Mouse (Mus musculus) kidney, postnatal 10 days (tissue): ENCODE data around the gene Grik4.

Experiments used
- DNase-seq: peaks from one replicate; pipeline ENCODE4 v3.0.0; 2021; ENCODE audit warnings: mixed read lengths

Grik4 gene

DNA sequence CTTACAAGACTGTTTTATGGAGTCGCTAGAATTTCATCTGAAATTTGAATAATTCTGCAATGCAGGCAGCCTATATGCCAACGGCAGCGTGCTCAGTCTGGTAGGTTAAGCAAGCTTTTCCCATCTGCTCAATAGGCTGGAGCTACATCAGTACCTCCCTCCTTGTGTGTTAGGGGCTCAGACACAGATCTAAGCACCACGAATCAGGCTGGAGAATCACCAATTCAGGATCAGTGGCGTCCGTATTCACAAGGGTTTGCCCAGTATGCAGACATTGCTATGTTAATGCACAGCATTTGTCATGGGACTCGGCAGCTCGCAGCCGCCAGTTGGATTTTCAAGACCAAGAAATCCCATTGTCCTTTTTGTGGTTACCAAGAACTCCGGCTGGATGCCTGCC lies 399.8 kb downstream of the Grik4 start:
- DNase-seq: no peak

DNA sequence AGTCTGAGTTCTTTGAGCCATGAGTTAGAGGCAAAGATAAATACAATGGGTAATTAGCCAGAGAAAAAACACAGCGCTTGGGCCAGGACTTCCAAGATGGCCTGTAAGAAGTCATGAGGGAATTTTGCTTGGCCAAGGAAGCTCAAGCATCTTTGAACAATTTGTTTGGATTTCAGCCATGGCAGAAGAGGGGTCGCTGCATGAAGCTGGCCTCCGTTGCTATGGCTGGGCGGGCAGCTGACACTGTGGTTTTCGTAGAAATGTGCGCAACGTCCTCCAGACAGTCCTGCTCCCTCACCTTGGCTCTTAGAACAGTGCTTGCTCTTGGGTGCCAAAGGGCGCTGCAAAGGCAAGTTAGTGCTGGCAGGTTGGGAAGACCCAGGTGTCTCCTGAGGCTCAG lies 410.8 kb downstream of the Grik4 start:
- no peak for DNase-seq

DNA sequence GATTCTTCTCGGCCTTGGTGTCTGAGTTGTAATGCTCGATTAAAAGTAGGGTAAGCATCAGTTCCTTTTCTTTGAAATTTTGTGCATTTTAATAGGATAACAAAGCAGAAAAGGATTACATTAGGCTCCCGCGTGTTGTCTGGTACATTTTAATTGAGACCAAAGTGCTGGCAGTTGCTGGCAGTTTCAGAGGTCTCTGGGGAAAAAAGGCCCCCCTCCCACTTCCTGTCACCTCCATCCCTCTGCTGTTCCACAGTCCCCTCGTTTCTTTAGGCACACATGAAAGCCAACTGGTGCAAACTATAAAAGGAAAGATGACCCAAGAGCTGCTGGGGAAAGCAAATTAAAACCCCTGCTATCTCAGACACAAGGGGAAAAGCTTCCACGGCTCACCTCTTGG lies 411.3 kb downstream of the Grik4 start:
- no peak for DNase-seq

DNA sequence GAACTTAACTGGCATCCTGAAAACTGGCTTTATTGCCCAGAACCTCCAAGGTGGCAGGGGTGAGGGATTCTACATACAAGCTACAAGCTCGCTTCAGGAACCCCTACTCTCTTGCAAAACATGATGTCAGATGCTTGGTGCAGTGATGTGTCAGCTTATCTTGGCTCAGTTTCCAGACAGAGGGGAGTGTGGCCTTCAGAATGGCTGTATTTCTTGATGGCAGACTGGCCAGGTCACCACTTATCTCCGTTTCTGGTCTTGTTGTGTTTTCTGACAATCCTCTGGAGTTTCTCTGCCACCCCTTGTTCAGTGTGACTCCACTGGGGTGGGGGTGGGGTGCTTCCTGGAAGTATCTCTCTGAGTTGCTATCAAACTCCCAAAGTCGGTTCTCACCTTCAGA lies 412.3 kb downstream of the Grik4 start:
- no peak for DNase-seq

DNA sequence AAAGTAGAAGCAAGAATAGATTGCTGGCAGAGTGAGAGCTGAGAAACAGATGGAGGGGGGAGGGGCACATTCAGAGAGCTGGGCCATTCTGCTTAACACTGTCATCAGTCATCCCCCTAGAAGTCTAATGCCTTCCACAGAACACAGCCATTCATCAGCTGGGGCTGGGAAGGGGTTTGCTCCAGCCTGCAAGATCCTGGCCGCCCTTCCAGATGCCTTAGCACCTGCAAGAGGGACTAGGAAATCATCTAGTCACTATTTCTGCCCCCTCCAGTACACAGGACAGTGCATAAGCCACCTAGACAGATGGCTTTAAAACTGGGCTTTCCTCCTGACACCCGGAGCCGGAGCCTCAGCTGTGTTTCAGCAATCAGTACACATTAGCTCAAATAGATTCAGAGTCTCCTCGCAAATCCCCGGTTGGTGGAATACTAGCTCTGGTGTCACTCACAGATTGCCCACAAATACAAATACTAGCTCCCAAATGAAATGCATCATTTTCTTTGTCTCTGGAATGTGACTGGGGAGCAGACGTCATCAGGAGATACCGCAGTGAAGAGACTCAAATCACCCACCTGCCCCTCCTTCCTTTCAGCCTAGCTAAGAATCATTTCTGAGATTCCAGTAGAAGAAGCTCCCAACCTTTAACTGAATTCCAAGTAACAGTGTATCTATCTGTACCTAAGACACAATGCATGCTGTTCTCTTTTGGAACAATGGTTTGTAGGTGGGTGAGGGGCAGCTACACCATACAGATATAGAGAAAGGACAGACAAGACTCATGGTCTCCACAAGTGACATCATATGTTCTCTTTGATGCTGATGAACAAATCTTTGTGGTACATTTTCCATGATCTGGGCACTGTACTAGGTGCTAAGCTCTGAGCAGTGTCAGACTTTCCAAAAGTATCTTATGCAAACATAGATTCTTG lies 413.8 kb downstream of the Grik4 start:
- no peak for DNase-seq

DNA sequence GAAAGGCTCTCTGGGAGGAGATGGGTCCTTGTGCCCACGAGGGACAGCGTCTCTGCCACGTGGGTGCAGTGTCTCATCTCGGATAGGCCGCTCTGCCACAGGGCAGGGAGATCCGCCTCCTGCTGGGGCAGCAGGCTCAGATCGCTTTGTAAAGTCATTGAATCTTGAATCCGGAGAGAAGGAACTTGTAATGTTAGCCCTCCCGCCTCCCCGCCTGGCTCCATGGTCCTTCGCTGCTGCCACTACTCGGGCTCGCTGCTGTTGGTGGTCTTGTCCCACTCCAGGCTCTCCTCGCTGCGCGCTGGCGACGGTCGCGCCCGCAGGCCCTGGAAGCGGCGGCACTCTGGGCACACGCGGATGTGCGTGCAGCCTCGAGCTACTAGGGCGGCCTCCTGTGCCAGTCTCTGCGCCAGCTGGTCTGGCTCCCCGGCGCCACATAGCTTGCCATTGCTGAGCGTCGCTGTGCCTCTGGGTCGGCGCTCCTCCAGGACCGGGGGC lies 423.7 kb downstream of the Grik4 start:
- DNase-seq: peak; percentile 36

DNA sequence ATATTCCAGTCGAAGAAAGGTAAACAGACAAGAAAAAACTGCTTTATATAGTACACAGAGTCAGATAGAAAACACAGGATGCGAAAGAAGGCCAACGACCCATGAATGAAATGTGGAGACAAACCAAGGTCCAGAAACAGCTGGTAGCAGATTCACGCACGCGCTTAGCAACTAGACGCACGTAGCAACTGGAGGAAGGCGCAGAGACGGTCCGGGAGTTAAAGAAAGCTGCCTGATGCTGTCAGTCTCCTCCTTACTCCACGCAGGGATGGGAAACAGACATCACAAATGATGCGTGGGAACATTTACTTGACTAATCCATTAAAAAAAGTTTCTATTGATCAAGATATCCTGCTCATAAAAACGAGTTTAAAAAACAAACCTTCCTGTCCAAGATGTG lies 426.1 kb downstream of the Grik4 start:
- DNase-seq: no peak

DNA sequence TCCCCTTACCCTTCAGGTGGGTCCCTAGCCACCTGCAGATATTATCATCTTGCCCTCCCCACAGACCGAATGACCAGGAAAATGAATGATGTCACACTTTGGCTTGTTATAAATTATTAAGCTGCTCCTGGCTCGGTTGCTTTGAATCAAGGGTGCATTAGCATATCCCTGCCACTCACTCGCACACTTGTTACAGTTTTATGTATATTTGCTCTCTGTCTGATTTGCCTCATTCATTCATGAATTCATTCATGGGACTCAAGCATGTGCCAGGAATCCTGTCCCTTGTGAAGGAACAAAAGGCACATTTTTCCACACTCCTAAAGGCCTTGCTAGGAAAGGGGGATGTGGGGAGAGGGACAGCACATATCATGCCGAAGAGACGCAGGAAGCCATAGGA lies 431.1 kb downstream of the Grik4 start:
- DNase-seq: no peak

DNA sequence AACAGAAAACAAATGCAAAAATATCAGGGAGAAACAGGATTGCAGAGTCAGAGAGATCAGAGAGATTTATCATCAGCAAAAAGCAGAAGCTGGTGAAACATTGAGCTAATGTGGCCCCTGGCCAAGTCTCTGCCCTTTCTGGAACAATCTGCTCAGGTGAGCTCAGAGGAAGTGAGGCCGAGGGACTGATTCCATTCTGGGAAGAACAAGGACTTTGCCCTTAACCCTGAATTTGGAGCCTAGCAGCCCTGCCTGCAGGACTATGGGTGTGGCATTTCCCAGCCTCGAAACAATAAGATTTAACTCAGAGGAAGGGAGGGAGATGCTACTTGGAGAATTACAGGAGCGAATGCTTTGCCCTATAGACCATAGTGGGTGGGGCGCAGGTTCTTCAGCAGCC lies 432.0 kb downstream of the Grik4 start:
- DNase-seq: peak; percentile 70

DNA sequence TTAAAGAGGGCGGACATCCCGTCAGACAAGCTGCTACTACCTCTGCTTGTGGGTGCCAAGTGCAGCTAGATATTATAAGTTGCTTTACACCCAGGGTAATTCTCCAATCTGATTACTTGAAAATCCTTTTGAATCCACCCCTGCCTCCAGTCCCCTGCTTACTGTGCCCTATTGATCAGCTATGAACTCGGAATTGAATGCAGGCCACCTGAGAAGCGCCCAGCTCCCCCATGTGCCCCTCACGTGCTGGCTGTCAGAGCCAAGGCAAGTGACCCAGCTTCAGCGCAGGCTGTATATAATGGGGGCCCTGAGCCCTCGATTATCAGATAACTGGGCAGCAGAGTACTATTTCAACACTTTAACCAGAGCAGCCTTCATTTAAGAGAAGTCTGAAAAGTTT lies 436.1 kb downstream of the Grik4 start:
- no peak for DNase-seq

DNA sequence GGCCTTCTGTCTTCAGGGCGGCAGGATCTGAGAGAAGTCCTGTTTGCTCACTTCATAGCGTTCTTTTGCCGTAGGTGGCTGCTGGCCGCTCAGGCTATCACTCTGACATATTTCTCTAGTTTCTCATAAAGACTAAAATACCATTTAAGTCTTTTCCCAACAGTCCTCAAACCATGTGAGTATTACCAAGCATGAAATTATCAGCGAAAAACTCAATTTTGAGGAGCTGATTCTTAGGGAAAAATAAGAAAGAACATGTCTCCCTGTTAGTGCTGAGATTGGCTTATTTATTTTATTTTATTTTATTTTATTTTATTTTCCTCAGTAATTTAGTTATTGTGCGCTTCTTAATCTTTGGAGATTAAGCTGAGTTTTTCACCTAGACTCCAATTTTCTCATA lies 436.6 kb downstream of the Grik4 start, which contains the start of gene Tbcel:
Gene Tbcel (minus strand): TSS at position 101 of the 400 bp plus-strand sequence.
- DNase-seq: no peak

DNA sequence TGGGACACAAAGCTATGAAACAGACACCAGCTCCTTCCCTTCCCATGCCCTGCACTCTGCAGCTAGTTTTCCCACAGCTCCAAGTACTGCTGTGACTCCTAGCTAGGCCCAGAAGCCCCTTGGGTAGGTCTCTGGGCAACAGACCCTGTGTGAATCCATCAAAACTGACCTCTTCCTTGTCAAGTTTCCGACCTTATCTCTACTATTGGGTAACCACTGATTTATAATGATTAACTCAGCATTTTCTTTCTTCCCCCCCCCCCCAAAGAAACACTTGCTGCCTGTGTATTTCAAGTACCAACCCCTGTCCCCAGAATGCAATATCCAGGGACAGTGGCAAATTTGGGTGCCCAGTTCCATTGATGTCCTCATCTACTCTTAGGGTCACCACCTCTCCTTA lies 437.3 kb downstream of the Grik4 start:
- no peak for DNase-seq

DNA sequence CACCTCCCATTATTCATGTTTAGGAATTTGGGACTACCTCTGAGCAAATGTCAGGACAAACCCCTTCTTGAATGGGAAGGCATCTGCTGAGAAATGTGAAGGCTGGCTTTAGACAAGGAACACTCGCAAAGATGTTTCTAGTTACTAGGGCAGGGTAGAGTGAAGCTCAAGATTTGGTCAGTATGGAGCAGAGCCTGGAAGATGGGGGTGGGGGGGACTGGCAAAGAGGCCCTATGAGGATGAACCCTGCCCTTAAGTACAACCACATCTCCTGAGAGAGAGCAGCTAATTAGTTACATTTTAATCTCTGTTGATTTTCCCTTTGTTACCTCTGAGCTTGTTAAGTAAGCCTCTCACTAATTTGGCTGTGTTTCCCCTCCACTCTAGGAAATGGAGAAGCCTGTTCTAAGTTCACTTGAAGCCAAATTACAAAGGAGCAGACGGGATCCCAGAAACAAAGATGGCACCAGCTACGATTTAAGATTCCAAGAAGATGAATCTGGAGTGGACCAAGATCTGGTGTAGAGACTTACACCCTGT lies 439.3 kb downstream of the Grik4 start:
- DNase-seq: peak; percentile 23

DNA sequence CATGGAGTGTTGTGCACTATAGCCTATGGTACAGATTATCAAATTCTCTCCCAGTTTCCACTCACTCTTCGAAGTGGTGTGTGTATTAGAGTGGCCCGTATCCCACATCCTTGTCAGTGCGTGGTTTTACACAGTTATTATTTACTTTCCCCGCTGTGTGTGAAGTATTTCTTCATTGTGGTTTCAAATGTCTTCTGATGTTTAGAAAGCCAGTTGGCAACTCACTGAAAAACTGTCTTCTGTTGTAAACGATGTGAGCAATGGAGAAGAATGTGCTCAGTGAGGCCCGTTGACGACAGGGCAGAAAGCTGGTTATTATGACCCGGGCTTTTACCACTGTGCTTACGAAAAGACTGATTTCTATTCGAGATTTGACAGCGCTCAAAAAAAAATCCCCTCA lies 439.7 kb downstream of the Grik4 start:
- no peak for DNase-seq

DNA sequence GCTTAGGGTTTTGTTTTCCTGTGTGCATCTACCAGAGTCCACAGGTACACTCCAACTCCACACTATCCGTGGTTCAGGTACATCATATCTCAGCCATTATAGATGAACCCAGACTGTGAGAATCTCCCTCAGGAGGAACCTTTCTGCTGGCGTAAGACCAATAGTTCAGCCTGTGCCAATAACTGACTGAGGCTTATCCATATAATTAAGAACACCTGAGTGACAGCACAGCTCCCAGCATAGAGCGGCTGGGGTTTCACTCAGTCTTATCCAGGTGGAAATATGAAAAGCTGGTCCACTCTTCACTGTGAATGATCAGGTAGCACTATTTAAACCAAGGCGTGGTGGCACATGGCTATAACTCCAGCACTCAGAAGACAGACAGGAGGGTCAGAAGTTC lies 440.6 kb downstream of the Grik4 start:
- DNase-seq: no peak

DNA sequence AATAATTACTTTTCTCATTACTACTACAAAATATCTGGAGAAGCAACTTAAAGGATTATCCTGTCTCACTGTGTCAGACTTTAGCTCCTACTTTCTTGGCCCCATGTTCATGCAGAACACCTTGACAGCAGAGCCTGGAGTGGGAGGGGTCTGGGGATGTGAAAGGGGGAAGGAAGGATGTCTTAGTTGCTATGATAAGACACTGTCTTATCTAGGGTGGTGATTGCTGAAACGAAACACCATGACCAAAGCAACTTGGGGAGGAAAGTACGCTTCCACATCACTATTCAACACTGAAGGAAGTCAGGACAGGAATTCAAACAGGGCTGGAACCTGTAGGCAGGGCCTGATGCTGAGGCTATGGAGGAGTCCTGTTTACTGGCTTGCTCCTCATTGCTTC lies 448.0 kb downstream of the Grik4 start:
- DNase-seq: no peak

DNA sequence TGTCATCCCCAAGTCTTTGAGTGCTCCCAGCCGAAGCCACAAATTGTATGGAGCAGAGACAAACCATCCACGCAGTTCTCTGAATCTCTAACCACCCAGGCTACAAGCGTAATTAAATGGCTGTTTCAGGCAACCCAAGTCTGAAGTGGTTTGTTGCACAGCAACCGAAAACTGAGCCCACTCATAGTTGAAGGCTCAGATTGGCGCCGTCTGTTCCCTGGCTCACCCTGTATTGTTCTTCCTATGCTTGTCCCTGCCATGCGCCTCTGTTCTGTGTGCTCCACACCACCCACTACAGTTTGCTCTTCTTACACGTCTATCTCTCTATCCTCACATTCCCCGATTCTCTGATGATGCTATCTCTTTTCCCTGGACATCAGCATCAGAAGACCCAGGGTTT lies 452.5 kb downstream of the Grik4 start:
- no peak for DNase-seq

DNA sequence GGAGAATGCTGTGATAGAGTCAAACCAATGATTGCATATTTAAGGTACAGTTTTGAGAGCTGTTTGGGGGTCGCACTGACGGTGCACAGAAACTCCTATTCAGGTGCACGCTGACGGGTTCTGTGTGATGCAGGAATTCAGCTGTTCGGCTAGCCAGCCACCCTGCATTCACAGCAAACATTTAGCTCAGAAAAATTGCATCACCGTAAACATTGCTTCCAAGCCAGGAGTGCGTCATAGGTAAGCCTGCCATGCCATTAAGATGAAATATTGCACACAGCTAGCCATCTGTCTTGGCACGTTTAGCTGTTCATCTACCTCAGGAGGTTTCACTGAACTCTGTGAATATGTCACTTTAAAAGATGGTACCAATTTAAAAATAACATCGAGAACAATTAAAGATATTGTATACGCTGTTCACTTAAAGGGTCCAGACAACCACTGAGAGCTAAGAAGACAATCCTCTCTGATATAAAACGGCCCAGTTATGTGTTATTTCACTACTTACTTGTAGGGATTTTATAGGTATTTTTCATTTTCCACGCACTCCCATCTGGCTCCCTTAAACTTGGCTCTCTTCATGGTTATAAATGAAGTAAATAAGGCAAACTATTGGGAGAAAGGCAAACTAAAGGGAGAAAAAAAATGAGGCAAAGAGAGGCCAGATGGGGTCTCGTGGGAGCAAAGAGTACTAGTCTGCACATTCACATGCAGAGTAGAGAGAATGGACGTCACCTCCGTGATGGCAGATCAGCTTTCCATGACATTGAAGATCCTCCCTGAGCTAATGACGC lies 453.5 kb downstream of the Grik4 start:
- no peak for DNase-seq

DNA sequence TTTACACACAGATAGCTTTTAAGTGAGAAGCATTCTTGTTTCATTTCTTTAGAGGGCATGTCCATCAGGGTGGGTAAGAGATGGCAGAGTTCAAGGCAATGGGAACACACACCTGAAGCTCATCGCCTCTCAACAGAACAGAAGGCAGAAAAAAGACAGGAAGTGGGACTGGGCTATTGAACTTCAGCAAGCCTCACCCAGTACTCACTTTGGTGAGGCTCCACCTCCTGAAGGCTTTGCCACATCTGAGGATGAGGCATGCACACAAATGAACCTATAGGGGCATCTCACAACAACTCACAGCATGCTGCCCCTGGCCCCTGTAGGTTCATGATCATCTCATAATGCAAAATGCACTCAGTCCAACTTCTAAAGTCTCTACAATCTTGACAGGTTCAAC lies 456.2 kb downstream of the Grik4 start:
- no peak for DNase-seq

DNA sequence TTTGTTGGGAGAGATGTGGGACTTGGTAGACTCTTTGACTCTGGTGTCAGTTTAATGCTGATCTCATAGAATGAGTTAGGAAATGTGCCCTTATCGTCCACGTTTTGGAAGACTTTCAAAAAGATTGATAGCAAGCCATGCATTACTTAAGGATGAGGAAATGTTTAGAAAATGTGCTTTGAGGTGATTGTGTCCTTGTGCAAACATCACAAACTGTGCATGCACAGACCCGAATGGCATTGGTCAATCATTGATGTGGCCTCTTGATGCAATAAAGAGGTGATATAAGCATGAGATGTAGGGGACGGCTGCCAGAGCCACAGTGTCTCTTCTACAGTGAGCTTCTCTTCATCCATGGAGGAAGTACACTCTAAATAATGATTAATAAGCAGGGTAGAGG lies 457.4 kb downstream of the Grik4 start:
- DNase-seq: no peak

DNA sequence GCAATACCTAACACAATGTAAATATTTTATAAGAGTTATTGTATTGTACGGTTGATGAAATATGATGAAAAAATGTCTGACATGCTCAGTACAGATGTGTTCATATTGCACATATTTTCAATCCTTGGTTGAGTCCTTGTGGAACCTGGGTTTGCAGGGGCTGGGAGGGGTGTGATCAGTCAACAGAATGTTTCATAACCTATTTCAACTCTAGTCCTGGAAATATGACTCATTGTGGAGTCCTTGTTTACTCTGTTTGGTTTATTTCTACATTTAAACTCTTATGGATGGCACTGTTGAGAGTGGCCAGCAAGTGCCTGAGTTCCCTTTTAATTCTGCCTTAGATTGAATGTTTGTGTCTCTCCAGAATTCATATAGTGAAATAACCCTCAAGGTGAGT lies 459.6 kb downstream of the Grik4 start:
- DNase-seq: no peak

DNA sequence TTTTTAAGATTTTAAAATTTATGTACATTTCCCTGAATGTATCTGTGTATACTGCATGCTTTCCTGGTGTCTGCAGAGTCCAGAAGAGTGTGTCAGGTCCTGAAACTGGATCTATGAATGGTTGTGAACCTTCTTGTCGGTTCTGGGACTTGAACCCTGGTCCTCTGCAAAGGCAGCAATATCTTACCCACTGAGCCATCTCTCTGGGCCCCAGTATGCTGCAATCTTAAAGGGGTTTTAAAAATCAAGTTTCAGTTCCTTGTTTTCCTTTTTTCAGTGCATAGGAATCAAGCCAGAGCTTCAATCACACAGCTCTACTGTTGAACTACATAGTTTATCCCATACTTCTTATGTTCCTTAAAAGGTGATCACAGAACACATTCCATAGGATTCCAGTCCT lies 461.3 kb downstream of the Grik4 start:
- no peak for DNase-seq

DNA sequence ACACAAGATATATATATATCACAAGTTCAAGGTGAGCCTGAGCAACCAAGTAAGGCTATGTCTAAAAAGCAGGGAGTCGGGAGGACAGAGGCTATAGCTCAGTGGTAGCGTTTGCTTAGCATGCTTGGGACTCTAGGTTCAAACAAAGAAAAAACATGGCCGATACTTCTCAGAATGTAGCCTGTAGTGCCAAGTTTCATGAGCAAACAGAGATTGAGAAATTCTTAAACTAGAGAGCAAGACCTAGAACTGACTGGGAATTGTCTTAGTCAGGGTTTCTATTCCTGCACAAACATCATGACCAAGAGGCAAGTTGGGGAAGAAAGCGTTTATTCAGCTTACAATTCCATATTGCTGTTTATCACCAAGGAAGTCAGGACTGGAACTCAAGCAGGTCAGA lies 468.1 kb downstream of the Grik4 start:
- DNase-seq: no peak

DNA sequence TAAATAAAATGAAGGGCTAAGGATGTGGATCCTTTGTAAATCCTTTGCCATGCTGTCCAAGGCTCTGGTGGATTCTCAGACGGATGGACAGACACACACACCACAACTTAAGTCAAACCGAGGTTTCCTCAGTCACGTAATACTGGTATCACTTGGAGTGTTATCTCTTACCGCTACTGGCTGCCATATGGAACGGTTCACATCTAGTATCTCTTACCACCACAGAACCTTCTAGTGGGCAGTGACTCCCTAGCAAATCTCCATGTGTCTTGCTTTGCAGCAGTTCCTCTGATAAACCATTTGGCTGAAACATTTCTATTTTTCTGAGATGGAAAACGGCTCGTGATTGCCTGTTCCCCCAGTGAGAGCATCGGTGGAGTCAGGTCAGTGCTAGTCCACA lies 470.0 kb downstream of the Grik4 start:
- DNase-seq: no peak
